Mouse (Mus musculus): ENCODE results near the gene Hcfc1. TPM values are rescaled to one million over a fixed set of nuclear protein-coding genes. Genes with fewer than 3 reads are reported as not detected.

The Hcfc1 gene
- polyA plus RNA-seq, 2 experiments = 71.2 to 71.7 TPM

GRCm38 (mm10) chrX:73911588-73911987 lies 54.6 kb downstream of the Hcfc1 start:
- no peaks in the 10 kb centered on the region for H3K9me3 ChIP-seq (ENCODE audit: control insufficient read depth, low read length)
- DNase-seq (ENCODE audit: low spot score) = no peak
- 77% methylated on average over 2 of the region's 2 CpGs for WGBS
- no peak overlapping the region for H3K4me3 ChIP-seq (replicated peaks; ENCODE audit: low read length)
- no peaks in the 10 kb centered on the region for H3K27me3 ChIP-seq (ENCODE audit: control insufficient read depth, insufficient read depth, low read length)
- TF ChIP-seq POLR2A (IDR thresholded peaks at IDR 0.05; ENCODE audit: borderline replicate concordance, extremely low read depth, insufficient read depth, insufficient read length) = no peak
- no peaks in the 10 kb centered on the region for H3K36me3 ChIP-seq (ENCODE audit: control insufficient read depth, insufficient read depth, low read length)
- ATAC-seq (ENCODE audit: low FRiP score, low read depth) = no peak
- no peak overlapping the region for H3K9ac ChIP-seq (ENCODE audit: low read depth, low read length, severe bottlenecking)
- H3K27ac ChIP-seq (replicated peaks; ENCODE audit: low read depth, low read length) = no peak overlapping the region
- no peaks in the 10 kb centered on the region for H3K4me1 ChIP-seq (ENCODE audit: control insufficient read depth, insufficient read depth, low read length)
- no peak overlapping the region for H3K4me2 ChIP-seq (replicated peaks; ENCODE audit: low read depth, low read length, severe bottlenecking)

GRCm38 (mm10) chrX:73911156-73911555 lies 55.0 kb downstream of the Hcfc1 start:
- Histone ChIP-seq H3K9me3 (ENCODE audit: control insufficient read depth, low read length) (no peaks in the 10 kb centered on the region), H3K36me3 (ENCODE audit: control insufficient read depth, insufficient read depth, low read length) (no peaks in the 10 kb centered on the region), H3K27me3 (ENCODE audit: control insufficient read depth, insufficient read depth, low read length) (no peaks in the 10 kb centered on the region), H3K9ac (ENCODE audit: low read depth, low read length, severe bottlenecking) (no peak overlapping the region), H3K4me1 (ENCODE audit: control insufficient read depth, insufficient read depth, low read length) (no peaks in the 10 kb centered on the region), H3K27ac (replicated peaks; ENCODE audit: low read depth, low read length) (no peak overlapping the region), H3K4me3 (replicated peaks; ENCODE audit: low read length) (peak overlapping the region; percentile 11; the same call in 1 of the 2 replicates), H3K4me2 (replicated peaks; ENCODE audit: low read depth, low read length, severe bottlenecking) (peak overlapping the region; percentile 36)
- no peak for TF ChIP-seq POLR2A (IDR thresholded peaks at IDR 0.05; ENCODE audit: borderline replicate concordance, extremely low read depth, insufficient read depth, insufficient read length)
- 35% methylated on average over 12 of the region's 26 CpGs for WGBS
- no peak for ATAC-seq (ENCODE audit: low FRiP score, low read depth)
- DNase-seq (ENCODE audit: low spot score) = no peak

GRCm38 (mm10) chrX:73910451-73910850 lies 55.7 kb downstream of the Hcfc1 start:
- no peak for DNase-seq (ENCODE audit: low spot score)
- H3K36me3 ChIP-seq (ENCODE audit: control insufficient read depth, insufficient read depth, low read length) = no peaks in the 10 kb centered on the region
- H3K4me2 ChIP-seq (replicated peaks; ENCODE audit: low read depth, low read length, severe bottlenecking) = no peak overlapping the region
- H3K4me3 ChIP-seq (replicated peaks; ENCODE audit: low read length) = no peak overlapping the region
- no peaks in the 10 kb centered on the region for H3K9me3 ChIP-seq (ENCODE audit: control insufficient read depth, low read length)
- no peak for ATAC-seq (ENCODE audit: low FRiP score, low read depth)
- H3K4me1 ChIP-seq (ENCODE audit: control insufficient read depth, insufficient read depth, low read length) = no peaks in the 10 kb centered on the region
- H3K27ac ChIP-seq (replicated peaks; ENCODE audit: low read depth, low read length) = no peak overlapping the region
- H3K9ac ChIP-seq (ENCODE audit: low read depth, low read length, severe bottlenecking) = no peak overlapping the region
- no peak for TF ChIP-seq POLR2A (IDR thresholded peaks at IDR 0.05; ENCODE audit: borderline replicate concordance, extremely low read depth, insufficient read depth, insufficient read length)
- H3K27me3 ChIP-seq (ENCODE audit: control insufficient read depth, insufficient read depth, low read length) = no peaks in the 10 kb centered on the region

GRCm38 (mm10) chrX:73910049-73910448 lies 56.1 kb downstream of the Hcfc1 start:
- H3K4me1 ChIP-seq (ENCODE audit: control insufficient read depth, insufficient read depth, low read length) = no peaks in the 10 kb centered on the region
- no peak overlapping the region for H3K27ac ChIP-seq (replicated peaks; ENCODE audit: low read depth, low read length)
- H3K9me3 ChIP-seq (ENCODE audit: control insufficient read depth, low read length) = no peaks in the 10 kb centered on the region
- ATAC-seq (ENCODE audit: low FRiP score, low read depth) = no peak
- no peak for DNase-seq (ENCODE audit: low spot score)
- no peak overlapping the region for H3K9ac ChIP-seq (ENCODE audit: low read depth, low read length, severe bottlenecking)
- H3K4me2 ChIP-seq (replicated peaks; ENCODE audit: low read depth, low read length, severe bottlenecking) = no peak overlapping the region
- no peaks in the 10 kb centered on the region for H3K36me3 ChIP-seq (ENCODE audit: control insufficient read depth, insufficient read depth, low read length)
- H3K4me3 ChIP-seq (replicated peaks; ENCODE audit: low read length) = no peak overlapping the region
- no peak for TF ChIP-seq POLR2A (IDR thresholded peaks at IDR 0.05; ENCODE audit: borderline replicate concordance, extremely low read depth, insufficient read depth, insufficient read length)
- WGBS = 80% methylated on average over 1 of the region's 1 CpGs
- H3K27me3 ChIP-seq (ENCODE audit: control insufficient read depth, insufficient read depth, low read length) = no peaks in the 10 kb centered on the region

- H3K4me3 ChIP-seq (replicated peaks; ENCODE audit: low read length) = no peak overlapping the region
- WGBS = 70% methylated on average over 3 of the region's 3 CpGs
- H3K27me3 ChIP-seq (ENCODE audit: control insufficient read depth, insufficient read depth, low read length) = no peaks in the 10 kb centered on the region
- TF ChIP-seq POLR2A (IDR thresholded peaks at IDR 0.05; ENCODE audit: borderline replicate concordance, extremely low read depth, insufficient read depth, insufficient read length) = no peak
- H3K9me3 ChIP-seq (ENCODE audit: control insufficient read depth, low read length) = no peaks in the 10 kb centered on the region
- no peaks in the 10 kb centered on the region for H3K4me1 ChIP-seq (ENCODE audit: control insufficient read depth, insufficient read depth, low read length)
- DNase-seq (ENCODE audit: low spot score) (no peak), ATAC-seq (ENCODE audit: low FRiP score, low read depth) (no peak)
- no peaks in the 10 kb centered on the region for H3K36me3 ChIP-seq (ENCODE audit: control insufficient read depth, insufficient read depth, low read length)
- H3K27ac ChIP-seq (replicated peaks; ENCODE audit: low read depth, low read length) = no peak overlapping the region
- H3K9ac ChIP-seq (ENCODE audit: low read depth, low read length, severe bottlenecking) = no peak overlapping the region
- H3K4me2 ChIP-seq (replicated peaks; ENCODE audit: low read depth, low read length, severe bottlenecking) = no peak overlapping the region
Measured at GRCm38 (mm10) chrX:73897959-73898358, 68.2 kb downstream of the Hcfc1 start.

- no peak within 1 kb of the TSS for H3K27ac ChIP-seq (replicated peaks; ENCODE audit: low read depth, low read length)
- no peak for TF ChIP-seq POLR2A (IDR thresholded peaks at IDR 0.05; ENCODE audit: borderline replicate concordance, extremely low read depth, insufficient read depth, insufficient read length)
- no peaks in the 10 kb centered on the region for H3K4me1 ChIP-seq (ENCODE audit: control insufficient read depth, insufficient read depth, low read length)
- no peak within 1 kb of the TSS for H3K4me3 ChIP-seq (replicated peaks; ENCODE audit: low read length)
- 31% methylated on average over 2 of the region's 2 CpGs for WGBS
- peak; percentile 12 for DNase-seq (ENCODE audit: low spot score)
- H3K27me3 ChIP-seq (ENCODE audit: control insufficient read depth, insufficient read depth, low read length) = no peaks in the 10 kb centered on the region
- no peaks in the 10 kb centered on the region for H3K9me3 ChIP-seq (ENCODE audit: control insufficient read depth, low read length)
- H3K36me3 ChIP-seq (ENCODE audit: control insufficient read depth, insufficient read depth, low read length) = no peaks in the 10 kb centered on the region
- ATAC-seq (ENCODE audit: low FRiP score, low read depth) = no peak
- no peak within 1 kb of the TSS for H3K4me2 ChIP-seq (replicated peaks; ENCODE audit: low read depth, low read length, severe bottlenecking)
- no peak within 1 kb of the TSS for H3K9ac ChIP-seq (ENCODE audit: low read depth, low read length, severe bottlenecking)
Measured at GRCm38 (mm10) chrX:73895719-73896118, 70.4 kb downstream of the Hcfc1 start, which contains the start of gene L1cam. TSS of gene L1cam (minus strand) at chrX:73896105.
